Mouse (Mus musculus) bone marrow macrophage, adult 2 months (primary cell): Measurements from ENCODE around the gene L3mbtl1.

Experiments
- CTCF ChIP-seq: IDR thresholded peaks from 2 replicates; pipeline ENCODE4 v1.5.1; 2012; ENCODE audit warnings: low read depth, mild to moderate bottlenecking, low read length, moderate library complexity
- POLR2A ChIP-seq: IDR thresholded peaks from 2 replicates; pipeline ENCODE4 v1.6.1; 2012; ENCODE audit warnings: mild to moderate bottlenecking, low read depth, low read length, borderline replicate concordance

GRCm38 (mm10) chr2:162927918-162928585 is 15.2 kb upstream of the L3mbtl1 start:
- TF ChIP-seq CTCF, result no peak
- TF ChIP-seq POLR2A, result no peak
